7 mouse cellular contexts compared by ENCODE assay signal in genomic region chr1:52354041-52354582, GRCm38 (mm10).
DNase-seq lines count a peak whose midpoint lies in the region; ATAC-seq and TF ChIP-seq lines count a peak whose summit lies in the region.

No protein-coding gene starts in this region.

- no peak for TF ChIP-seq POLR2A in limb, embryonic 14.5 days (IDR thresholded peaks at IDR 0.05; ENCODE audit: borderline replicate concordance, extremely low read depth, insufficient read depth, insufficient read length)

- no peak for ATAC-seq in limb, embryonic 14.5 days (ENCODE audit: low FRiP score, low read depth)
- 0 out of 2 replicates have a peak, but pooled peaks have one; percentile 12 for ATAC-seq in kidney, embryonic 16.5 days (ENCODE audit: low FRiP score, low TSS enrichment)

- no peaks in the 10 kb centered on the region for H3K27me3 ChIP-seq in limb, embryonic 14.5 days (ENCODE audit: control insufficient read depth, insufficient read depth, low read length)
- H3K27me3 ChIP-seq in limb, embryonic 10.5 days (ENCODE audit: low read depth, poor library complexity, severe bottlenecking), result no peaks in the 10 kb centered on the region
- H3K27me3 ChIP-seq in kidney, embryonic 16.5 days (ENCODE audit: insufficient read depth, low read length), result no peaks in the 10 kb centered on the region

- peak; percentile 15 for DNase-seq in limb, embryonic 14.5 days (ENCODE audit: low spot score)
- no peak for DNase-seq in limb, embryonic 10.5 days (ENCODE audit: low spot score)
- DNase-seq in cerebellum, adult 8-10 months, result peak; percentile 11
- peak; percentile 12 to 63 for DNase-seq in lung, postnatal 4 days
- DNase-seq in yolk sac, embryonic 10.5 days (ENCODE audit: low spot score), result no peak
- no peak for DNase-seq in layer of hippocampus, postnatal 25 days (ENCODE audit: extremely low spot score in 1 of 2, low spot score in 1 of 2)

- H3K9me3 ChIP-seq in limb, embryonic 14.5 days (ENCODE audit: control insufficient read depth, low read length), result no peaks in the 10 kb centered on the region
- no peaks in the 10 kb centered on the region for H3K9me3 ChIP-seq in limb, embryonic 10.5 days (replicated peaks)
- no peaks in the 10 kb centered on the region for H3K9me3 ChIP-seq in kidney, embryonic 16.5 days (ENCODE audit: low read length)

- H3K27ac ChIP-seq in limb, embryonic 14.5 days (replicated peaks; ENCODE audit: low read depth, low read length), result no peak overlapping the region
- no peak overlapping the region for H3K27ac ChIP-seq in limb, embryonic 10.5 days
- H3K27ac ChIP-seq in kidney, embryonic 16.5 days (ENCODE audit: low read length), result no peak overlapping the region

- no peak overlapping the region for H3K4me2 ChIP-seq in limb, embryonic 14.5 days (replicated peaks; ENCODE audit: low read depth, low read length, severe bottlenecking)
- no peak overlapping the region for H3K4me2 ChIP-seq in kidney, embryonic 16.5 days (replicated peaks; ENCODE audit: low read depth, low read length)

- WGBS in limb, embryonic 14.5 days, result 90% methylated on average over 6 of the region's 6 CpGs
- 88% methylated on average over 6 of the region's 6 CpGs for WGBS in limb, embryonic 10.5 days
- 81% methylated on average over 6 of the region's 6 CpGs for WGBS in kidney, embryonic 16.5 days

- H3K4me1 ChIP-seq in limb, embryonic 14.5 days (ENCODE audit: control insufficient read depth, insufficient read depth, low read length), result no peaks in the 10 kb centered on the region
- no peaks in the 10 kb centered on the region for H3K4me1 ChIP-seq in limb, embryonic 10.5 days
- no peaks in the 10 kb centered on the region for H3K4me1 ChIP-seq in kidney, embryonic 16.5 days (ENCODE audit: insufficient read depth, low read length)

- H3K4me3 ChIP-seq in limb, embryonic 14.5 days (replicated peaks; ENCODE audit: low read length), result no peak overlapping the region
- no peak overlapping the region for H3K4me3 ChIP-seq in limb, embryonic 10.5 days
- H3K4me3 ChIP-seq in kidney, embryonic 16.5 days (ENCODE audit: low read length), result no peak overlapping the region

- no peaks in the 10 kb centered on the region for H3K36me3 ChIP-seq in limb, embryonic 14.5 days (ENCODE audit: control insufficient read depth, insufficient read depth, low read length)
- no peaks in the 10 kb centered on the region for H3K36me3 ChIP-seq in limb, embryonic 10.5 days
- H3K36me3 ChIP-seq in kidney, embryonic 16.5 days (ENCODE audit: insufficient read depth, low read length), result no peaks in the 10 kb centered on the region

- no peak overlapping the region for H3K9ac ChIP-seq in limb, embryonic 14.5 days (ENCODE audit: low read depth, low read length, severe bottlenecking)
- H3K9ac ChIP-seq in kidney, embryonic 16.5 days (replicated peaks; ENCODE audit: low read length), result no peak overlapping the region

Comparison
In these comparisons a context has a peak if more than half of its experiments do, and no peak if none do; other contexts are left out.
1. DNase-seq: peak in limb, embryonic 14.5 days (single experiment), cerebellum, adult 8-10 months (single experiment) and lung, postnatal 4 days (2 of 2); none in limb, embryonic 10.5 days (single experiment), yolk sac, embryonic 10.5 days (single experiment) and layer of hippocampus, postnatal 25 days (0 of 2).